Mouse (Mus musculus): ENCODE results near the gene Tmem29. TPM values are rescaled to one million over a fixed set of nuclear protein-coding genes. Genes with fewer than 3 reads are reported as not detected.
"Not testable (repeated sequence)": the region's sequence is repeated elsewhere in the genome, so short reads cannot be mapped to it uniquely, and the experiment has no call there.

Tmem29 gene
- total RNA-seq (2021) (1 to 10 TPM; 3.5 to 4.4 TPM), polyA plus RNA-seq (2012; rRNA removed) (1.4 and 4.0 TPM in 2 replicates)
- long read RNA-seq, partial matches to known transcripts, result 0 of 6 reads
- long read RNA-seq, other reads (novel, unspliced or antisense), result 0 of 6 reads

DNA sequence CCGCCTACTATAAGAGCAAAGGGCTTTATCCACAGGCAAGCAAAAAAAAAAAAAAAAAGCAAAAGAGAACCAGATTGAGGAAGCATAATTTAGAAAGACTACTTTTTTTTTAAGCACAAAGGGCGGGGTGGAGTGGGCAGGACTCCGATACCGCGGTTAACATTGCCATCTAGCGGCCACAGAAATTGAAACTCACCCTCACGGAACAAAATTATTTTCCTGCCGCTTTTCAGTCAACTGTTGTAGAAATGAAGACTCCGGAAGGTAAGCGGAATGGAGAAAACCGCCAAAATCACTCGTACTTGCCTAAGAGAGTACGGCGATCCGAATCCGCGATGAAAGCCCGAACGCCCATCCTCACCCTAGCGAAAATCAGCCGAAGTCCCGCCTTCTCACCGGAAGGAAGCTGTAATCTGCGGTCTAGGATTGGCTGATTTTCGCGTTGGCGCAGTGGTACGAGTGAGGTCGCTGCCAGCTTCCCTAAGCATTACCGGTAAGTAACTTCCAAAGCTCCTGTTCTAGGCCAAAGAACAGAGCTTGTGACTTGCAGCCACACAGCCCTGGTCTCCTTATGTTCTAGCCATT lies at the start of gene Tmem29:
Gene Tmem29, minus strand, starts transcription at position 389 of the 585 bp plus-strand sequence.
- peak; percentile 93 for TF ChIP-seq CTCF (IDR thresholded peaks at IDR 0.05)
- 0 out of 2 replicates have a peak, but pooled peaks have one; percentile 48 for TF ChIP-seq POLR2A (IDR thresholded peaks at IDR 0.05; ENCODE audit: insufficient read depth, low read depth, low read length)
- peak; percentile 61; the same call in 1 of the 2 replicates for TF ChIP-seq EP300 (IDR thresholded peaks at IDR 0.05; ENCODE audit: insufficient read depth, low read depth, low read length)
- 1% methylated on average over 30 of the region's 30 CpGs for WGBS
- Histone ChIP-seq H3K4me3 (peak within 1 kb of the TSS; percentile 65), H3K27ac (peak within 1 kb of the TSS; percentile 61), H3K36me3 (ENCODE audit: control insufficient read depth, insufficient read depth, low read length) (no peaks in the 10 kb centered on the region), H3K4me1 (ENCODE audit: control insufficient read depth, insufficient read depth, low read length) (peaks cover 3% of the 10 kb centered on the region), H3K79me2 (replicated peaks; ENCODE audit: control insufficient read depth, insufficient read depth, low read length) (no peaks in the 10 kb centered on the region), H3K27me3 (ENCODE audit: control insufficient read depth, insufficient read depth, low read length) (no peaks in the 10 kb centered on the region), H3K9ac (ENCODE audit: low read depth, low read length) (peak within 1 kb of the TSS; percentile 72)
- peak; percentile 89 to 90 for DNase-seq
- intact Hi-C loops (cut with DNase I), result loop anchor here (1.0 kb wide), 1 partner anchor 19 kb away; no protein-coding TSS in a partner anchor

DNA sequence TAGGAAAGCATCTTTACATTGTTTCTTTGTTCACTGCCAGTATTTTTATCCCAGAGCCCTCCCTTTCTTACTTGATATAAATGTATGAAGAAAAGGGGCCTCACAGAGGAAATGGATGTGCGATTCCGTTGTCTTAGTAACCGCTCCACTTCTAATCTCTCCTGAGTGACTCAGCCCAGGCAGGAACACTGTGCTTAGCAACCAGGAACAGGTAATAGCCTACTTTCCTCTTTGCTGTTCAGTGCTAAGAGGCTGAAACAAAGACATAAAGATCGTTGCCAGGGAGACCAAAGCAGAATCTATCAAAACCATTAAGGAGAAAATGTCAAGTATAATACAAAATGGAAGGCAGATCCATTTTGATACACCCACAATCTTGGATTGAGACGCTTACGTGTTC lies 49.7 kb upstream of the Tmem29 start:
- no peak overlapping the region for H3K9ac ChIP-seq (ENCODE audit: low read depth, low read length)
- no peaks in the 10 kb centered on the region for H3K36me3 ChIP-seq (ENCODE audit: control insufficient read depth, insufficient read depth, low read length)
- no peak for DNase-seq
- no peaks in the 10 kb centered on the region for H3K79me2 ChIP-seq (replicated peaks; ENCODE audit: control insufficient read depth, insufficient read depth, low read length)
- TF ChIP-seq CTCF (IDR thresholded peaks at IDR 0.05), result no peak
- TF ChIP-seq POLR2A (IDR thresholded peaks at IDR 0.05; ENCODE audit: insufficient read depth, low read depth, low read length), result no peak
- no peak for TF ChIP-seq EP300 (IDR thresholded peaks at IDR 0.05; ENCODE audit: insufficient read depth, low read depth, low read length)
- H3K27ac ChIP-seq, result no peak overlapping the region
- no peak overlapping the region for H3K4me3 ChIP-seq
- intact Hi-C loops (cut with DNase I), result no loop called here
- no peaks in the 10 kb centered on the region for H3K27me3 ChIP-seq (ENCODE audit: control insufficient read depth, insufficient read depth, low read length)
- 58% methylated on average over 6 of the region's 6 CpGs for WGBS
- no peaks in the 10 kb centered on the region for H3K4me1 ChIP-seq (ENCODE audit: control insufficient read depth, insufficient read depth, low read length)

DNA sequence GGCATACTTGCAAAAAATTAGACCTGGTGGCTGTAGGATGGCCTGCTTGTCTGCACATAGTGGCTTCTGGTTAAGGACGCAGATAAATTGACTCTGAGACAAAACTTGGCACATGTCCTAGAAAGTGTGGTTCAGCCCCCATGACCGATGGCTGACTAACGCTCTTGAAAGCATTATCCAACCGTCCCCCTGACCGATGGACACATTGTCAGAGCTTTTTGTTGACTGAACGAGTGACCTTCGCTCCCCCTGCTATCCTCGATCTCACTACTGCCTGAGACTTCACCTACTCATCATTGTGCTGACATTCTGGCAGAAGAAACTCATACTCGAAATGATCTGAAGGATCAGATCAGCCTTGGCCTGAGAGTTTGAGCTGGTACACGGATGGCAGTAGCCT lies 28.9 kb upstream of the Tmem29 start:
- H3K4me1 ChIP-seq (ENCODE audit: control insufficient read depth, insufficient read depth, low read length); H3K4me3 ChIP-seq; H3K79me2 ChIP-seq (replicated peaks; ENCODE audit: control insufficient read depth, insufficient read depth, low read length); H3K27me3 ChIP-seq (ENCODE audit: control insufficient read depth, insufficient read depth, low read length); H3K36me3 ChIP-seq (ENCODE audit: control insufficient read depth, insufficient read depth, low read length); intact Hi-C loops (cut with DNase I); DNase-seq; H3K9ac ChIP-seq (ENCODE audit: low read depth, low read length); H3K27ac ChIP-seq: not testable (repeated sequence)
- WGBS, result 29% methylated on average over 3 of the region's 10 CpGs

DNA sequence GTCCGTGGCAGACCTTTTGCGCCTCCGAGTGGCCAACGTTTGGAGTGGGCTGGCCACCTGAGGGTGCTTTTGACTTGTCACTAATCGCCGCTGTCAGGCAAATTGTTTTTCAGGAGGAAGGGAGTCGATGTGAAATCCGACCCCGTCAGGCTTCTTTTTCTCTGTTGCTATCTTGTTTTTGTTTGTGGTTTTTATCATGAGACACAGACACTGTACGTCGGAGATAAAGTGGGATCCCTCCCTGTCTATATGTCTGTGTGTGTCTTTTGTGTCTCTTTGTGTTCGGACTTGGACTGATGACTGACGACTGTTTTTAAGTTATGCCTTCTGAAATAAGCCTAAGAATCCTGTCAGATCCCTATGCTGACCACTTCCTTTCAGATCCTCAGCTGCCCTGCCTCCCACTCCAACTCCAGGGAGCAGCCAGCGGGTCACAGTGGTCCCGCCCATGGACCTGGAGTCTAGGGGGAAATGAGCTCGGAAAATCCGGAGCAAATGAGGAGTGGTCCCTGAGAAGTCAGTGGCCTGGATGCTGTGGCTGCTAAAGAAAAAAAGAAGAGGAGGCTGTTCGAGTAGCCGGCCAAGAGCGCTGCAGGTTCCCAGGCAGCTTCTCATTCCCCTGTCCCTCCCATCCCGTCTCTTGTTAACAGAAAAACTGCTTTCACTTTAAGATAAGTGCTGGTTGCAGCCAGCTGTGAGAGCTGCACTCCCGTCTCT lies 27.5 kb upstream of the Tmem29 start:
- H3K4me1 ChIP-seq (ENCODE audit: control insufficient read depth, insufficient read depth, low read length); H3K9ac ChIP-seq (ENCODE audit: low read depth, low read length); H3K4me3 ChIP-seq; intact Hi-C loops (cut with DNase I); H3K27ac ChIP-seq; H3K36me3 ChIP-seq (ENCODE audit: control insufficient read depth, insufficient read depth, low read length); H3K27me3 ChIP-seq (ENCODE audit: control insufficient read depth, insufficient read depth, low read length); H3K79me2 ChIP-seq (replicated peaks; ENCODE audit: control insufficient read depth, insufficient read depth, low read length): not testable (repeated sequence)
- DNase-seq, result peak in 1 of 2 experiments; percentile 28
- WGBS, result 33% methylated on average over 12 of the region's 22 CpGs

DNA sequence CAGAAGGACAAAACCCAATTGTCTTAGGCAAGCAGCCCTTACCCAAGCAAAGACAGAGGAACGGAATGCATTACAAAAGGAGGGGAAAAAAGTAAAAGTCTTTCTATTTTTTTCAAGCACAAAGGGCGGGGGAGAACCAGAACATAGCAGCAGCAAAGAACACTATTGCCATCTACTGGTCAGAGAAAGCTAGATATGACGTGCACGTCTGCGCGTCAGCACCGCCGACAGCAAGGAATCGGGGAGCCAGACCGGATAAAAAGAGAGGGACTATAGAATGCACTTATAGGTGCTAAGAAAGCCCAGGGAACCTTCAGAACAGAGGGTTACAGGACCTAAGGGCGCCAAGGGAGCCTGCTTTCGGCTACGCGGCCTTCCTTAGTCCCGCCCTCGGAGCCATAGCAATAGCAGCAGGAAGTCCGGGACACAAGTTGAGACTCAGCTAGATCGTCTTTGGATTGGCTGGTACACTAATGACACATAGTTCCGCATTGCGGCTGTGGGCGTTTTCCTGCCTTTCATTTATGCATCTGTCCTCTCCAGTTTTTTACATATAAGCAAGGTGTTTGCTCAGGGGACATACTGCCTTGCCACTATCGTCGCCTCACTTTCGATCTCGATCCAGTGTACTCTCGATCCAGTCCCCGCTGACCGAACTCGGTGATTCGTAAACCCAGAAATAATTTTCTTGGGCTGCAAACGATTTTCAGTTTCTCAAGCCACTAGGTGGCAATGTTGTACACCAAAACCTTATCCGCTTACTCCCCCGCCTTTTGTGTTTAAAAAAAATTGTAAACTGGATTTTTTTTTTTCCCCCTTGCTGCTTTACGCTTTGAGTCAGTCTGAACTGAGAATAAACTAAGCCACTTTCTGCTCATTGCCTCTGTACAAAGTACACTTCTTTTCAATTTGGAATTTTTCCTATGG lies 19.2 kb upstream of the Tmem29 start:
- Histone ChIP-seq H3K9ac (ENCODE audit: low read depth, low read length) (peak overlapping the region; percentile 83), H3K36me3 (ENCODE audit: control insufficient read depth, insufficient read depth, low read length) (no peaks in the 10 kb centered on the region), H3K4me1 (ENCODE audit: control insufficient read depth, insufficient read depth, low read length) (no peaks in the 10 kb centered on the region), H3K27me3 (ENCODE audit: control insufficient read depth, insufficient read depth, low read length) (no peaks in the 10 kb centered on the region), H3K27ac (peak overlapping the region; percentile 95), H3K4me3 (peak overlapping the region; percentile 65), H3K79me2 (replicated peaks; ENCODE audit: control insufficient read depth, insufficient read depth, low read length) (no peaks in the 10 kb centered on the region)
- under 1% methylated on average over 34 of the region's 34 CpGs for WGBS
- peak; percentile 20; the same call in 1 of the 2 replicates for TF ChIP-seq POLR2A (IDR thresholded peaks at IDR 0.05; ENCODE audit: insufficient read depth, low read depth, low read length)
- TF ChIP-seq EP300 (IDR thresholded peaks at IDR 0.05; ENCODE audit: insufficient read depth, low read depth, low read length), result peak; percentile 75
- peak; percentile 81 for TF ChIP-seq CTCF (IDR thresholded peaks at IDR 0.05)
- intact Hi-C loops (cut with DNase I), result loop anchor here (1.0 kb wide), 1 partner anchor 19 kb away; the partner anchor contains the start of gene Tmem29
- DNase-seq, result peak; percentile 88 to 89

All from heart, adult 2 months (tissue).